Mouse (Mus musculus) liver, adult (tissue): ENCODE data around the gene Slc45a2.

Experiments
- GATA4 ChIP-seq: IDR thresholded peaks from 2 replicates; pipeline ENCODE4 v1.6.1; 2014; ENCODE audit warnings: mild to moderate bottlenecking, low read length; ENCODE audit not compliant: insufficient replicate concordance

The Slc45a2 gene

DNA sequence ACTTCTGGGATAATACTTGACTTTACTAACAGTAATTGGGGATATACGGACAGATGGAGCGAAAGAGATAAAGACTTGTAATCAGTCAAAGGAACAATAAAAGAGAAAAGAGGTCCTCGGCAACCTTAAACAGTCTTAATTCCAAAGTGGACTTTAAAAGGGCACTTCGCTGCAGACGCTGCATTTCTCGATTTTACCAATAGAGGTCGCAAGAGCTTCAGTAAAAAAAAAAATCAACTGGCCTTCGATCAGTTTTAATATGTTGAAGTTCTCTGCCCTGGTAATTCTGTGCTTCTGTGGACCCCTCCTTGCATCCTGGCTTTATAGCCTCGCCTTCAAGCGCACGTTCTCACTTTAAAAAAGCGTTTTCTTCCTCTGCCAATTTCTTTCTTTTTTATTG, 38.0 kb downstream of the Slc45a2 start:
- TF ChIP-seq GATA4 = no peak

DNA sequence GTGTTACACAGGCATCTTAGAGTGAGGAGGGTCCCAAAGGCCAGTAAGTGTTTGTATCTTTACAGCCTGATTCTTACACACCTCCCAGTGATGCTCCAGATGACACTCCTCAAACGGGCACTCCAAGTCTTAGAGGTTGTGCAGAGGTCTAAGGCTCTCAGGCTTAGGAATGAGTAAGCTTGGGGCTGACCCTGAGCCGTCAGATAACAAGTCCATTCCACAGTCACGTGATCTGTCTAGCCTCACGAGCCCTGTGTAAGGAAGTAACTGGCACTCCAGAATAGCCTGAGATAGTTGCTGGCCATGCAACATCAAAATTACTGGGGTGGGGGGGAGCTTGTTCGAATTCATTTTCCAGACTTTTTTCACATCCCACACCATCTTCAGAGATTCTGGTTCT, 39.5 kb downstream of the Slc45a2 start:
- TF ChIP-seq GATA4 = no peak

DNA sequence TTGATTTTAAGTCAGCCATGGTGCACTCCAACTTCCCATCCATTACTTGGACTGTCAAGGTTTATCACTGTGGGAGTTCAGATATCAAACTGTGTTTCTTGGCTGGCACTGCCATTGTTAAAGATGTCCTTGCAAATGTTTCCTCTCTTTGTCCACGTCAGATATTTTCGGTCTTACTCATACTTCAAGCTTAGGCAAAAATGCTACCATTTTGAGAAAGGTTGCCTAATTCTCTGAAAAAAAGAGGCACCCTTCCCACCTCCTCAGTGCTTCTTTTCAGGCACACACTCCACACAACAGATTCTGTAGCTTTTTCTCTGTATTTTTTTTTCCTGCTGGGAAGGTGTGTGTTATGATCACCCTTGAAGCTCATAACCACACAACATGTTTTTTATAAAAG, 40.7 kb downstream of the Slc45a2 start:
- no peak for TF ChIP-seq GATA4

DNA sequence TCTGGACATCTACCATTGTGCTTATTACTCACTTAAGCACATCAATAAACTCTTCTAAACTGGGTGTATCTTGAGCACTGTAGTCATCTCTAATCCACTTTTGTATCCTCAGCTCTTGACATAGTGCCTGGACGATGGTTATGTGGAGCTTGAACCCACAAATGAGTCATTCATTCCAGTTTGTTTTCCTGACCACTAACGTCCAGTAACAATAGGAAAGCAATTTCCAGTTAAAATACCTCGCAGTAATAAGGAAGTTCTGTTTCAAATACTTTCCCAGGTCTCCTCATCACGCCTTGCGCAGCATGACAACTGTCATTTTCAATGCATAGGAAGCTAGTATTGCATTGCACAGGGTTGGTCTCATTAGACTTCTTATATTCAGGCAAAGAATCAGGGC, 42.3 kb downstream of the Slc45a2 start:
- TF ChIP-seq GATA4 = no peak

DNA sequence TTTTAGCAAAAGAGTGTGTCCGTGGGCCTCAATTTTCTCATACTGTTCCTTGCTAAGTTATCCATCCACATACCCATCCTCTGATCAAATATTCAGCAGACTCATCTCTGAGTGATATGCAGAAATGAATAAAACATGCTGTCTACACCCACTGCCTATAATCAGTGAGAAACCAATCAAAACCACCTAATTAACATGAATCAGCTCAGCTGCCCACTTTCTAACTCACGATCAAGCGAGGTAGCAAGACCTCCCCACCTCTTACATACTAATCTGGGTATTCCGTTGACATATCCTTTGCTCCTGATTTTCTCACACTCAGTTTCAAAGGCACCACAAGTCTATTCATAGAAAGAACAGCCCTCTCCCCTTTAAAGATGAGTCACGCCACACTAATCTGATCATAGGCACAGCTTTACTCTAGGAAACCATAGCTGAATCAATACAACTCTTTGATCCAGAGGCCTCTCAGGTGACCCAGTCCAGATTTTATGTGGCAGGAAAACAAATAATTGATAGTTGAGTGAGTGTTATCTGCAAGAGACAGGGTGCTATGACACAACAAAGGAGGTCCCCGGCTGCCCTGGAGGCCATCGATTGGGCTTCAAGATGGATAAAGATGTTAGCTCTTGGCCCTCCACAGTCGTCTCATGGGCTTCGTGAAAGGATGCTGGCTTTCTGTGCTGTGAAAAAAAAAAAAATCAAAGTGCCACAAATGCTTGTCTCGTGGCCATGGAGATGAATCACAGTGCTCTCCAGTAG, 53.3 kb downstream of the Slc45a2 start:
- TF ChIP-seq GATA4 = no peak

DNA sequence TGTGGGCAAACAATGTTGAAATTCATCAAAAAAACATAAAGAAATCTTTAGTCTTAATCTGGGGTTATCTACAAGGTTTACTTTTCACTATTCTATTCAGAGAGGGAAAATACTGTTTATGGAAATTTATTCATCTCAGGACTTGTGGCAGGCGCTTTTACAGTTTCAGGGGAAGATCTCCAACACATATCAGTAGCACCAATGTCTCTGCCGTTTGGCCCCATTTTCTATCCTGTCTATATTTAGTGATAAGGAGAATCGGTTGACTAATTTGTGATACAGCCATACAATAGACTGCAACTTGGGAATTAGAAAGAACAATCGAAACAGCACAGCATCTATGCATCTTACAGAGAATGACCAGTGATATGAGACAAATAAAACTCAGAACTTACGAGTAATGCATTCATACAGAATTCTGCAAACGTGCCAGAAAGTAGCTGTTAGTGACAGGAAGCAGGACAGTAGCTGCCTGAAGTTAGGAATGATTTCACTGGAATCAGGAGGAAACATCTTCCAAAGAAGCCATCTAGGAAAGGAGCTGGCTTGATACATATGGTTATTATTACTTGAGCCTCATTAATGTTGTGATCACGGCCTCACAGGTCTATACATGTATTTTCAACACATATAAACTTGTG, 54.0 kb downstream of the Slc45a2 start:
- TF ChIP-seq GATA4 = no peak

DNA sequence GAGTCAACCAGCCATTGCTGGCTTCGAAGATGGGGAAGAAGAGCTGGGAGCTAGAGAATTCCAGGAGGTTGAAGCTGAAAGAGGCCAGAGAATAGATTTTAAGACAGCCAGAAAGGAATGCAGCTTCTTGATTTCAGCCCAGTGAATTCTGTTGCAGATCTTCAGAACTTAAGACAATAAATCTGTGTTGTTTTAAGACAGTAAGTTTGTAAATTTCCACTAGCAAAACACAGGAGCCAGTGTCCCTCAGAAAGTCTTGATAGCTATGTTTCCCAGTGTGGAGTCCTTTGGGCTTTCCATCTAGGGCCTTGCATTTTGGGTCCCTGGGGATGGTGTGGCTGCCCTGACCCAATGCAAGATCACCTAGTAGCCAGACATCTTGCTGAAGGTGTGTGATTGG, 62.4 kb downstream of the Slc45a2 start:
- no peak for TF ChIP-seq GATA4

DNA sequence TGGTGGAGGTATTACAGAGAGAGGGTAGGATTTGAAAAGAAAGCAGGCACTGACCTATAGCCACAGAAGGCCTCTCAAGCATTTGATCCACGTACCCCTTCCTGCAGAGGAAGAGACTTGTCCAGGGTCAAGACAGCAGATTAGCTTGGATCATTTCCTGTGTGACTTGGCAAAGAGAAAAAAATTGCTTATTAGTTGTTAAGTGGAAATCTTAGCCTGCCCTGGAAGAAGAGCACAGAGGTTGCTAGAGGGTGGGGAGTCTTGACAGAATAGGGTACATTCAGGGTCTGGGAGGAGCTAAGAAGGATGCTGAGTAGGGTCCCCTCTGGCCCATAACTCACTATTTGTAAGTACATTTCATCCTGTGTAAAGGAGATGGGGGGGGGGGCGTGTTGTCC, 63.6 kb downstream of the Slc45a2 start:
- peak; percentile 77 for TF ChIP-seq GATA4

DNA sequence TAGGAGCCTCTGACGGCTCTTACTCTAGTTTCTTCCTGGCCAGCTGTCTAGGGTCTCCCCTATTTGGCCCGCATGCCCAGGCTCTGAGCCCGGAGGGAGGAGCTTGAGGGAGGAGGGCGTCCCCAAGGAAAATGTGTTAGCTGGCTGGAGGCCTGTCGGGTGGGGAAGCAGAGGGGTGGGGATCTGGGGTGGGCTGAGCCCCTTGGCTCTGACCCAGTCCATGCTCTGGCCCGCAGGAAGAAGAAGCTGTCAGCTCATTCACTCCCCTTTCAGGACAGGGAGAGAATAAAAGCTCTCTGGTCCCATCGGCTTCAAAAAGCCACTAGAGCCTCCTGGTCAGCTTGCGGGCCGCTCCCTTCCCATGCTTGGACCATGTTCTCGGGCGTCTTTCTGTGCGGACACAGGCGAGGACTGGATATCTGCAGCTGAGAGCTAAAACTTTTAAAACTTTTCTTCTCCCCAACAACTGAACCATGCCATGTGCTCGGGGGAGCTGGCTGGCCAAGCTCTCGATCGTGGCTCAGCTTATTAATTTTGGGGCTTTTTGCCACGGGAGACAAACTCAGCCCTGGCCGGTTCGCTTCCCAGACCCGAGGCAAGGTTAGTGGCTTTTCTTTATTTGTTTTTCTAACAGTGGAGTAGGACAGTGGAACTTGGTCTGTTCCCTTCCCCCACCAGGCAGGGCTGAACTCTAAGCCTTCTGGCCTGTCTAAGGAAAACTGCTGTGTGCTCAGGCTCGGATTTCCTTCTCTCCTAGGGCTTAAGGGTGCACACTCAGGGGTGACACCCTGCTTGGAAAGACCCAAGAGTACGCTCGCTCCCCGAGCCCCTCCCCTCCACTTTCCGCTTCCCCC, 64.3 kb downstream of the Slc45a2 start, which contains the start of gene Adamts12:
Gene Adamts12 (plus strand): TSS at position 233 of the 854 bp plus-strand sequence.
- no peak for TF ChIP-seq GATA4

DNA sequence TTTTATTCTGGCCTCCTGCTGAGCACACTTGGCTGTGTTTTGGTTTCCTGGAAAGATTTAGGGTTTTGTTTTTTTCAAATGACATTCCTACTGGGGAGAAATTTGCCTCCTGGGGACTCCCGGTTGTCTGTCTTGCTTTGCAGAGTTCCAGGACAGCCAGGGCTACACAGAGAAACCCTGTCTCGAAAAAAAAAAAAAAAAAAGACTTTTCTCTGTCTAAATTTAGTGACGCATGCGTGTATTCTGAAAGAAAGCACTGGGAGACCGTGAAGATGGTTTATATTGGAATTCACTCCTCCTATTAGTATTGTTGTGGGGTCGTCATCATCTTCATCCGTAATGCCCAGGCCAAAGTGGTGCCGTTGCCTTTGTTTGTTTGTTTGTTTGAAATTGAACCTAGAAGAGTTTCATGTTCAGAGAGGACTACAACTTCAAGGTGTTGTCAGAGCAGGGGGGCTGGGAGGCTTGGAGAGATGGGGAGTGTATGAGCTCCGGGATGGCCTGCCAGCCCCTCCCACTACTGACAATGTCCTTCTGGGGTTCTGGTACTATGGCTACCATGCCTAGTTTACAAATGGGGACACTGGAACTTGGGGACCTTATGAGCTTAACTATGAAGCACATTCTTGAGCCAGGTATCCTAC, 65.1 kb downstream of the Slc45a2 start:
- no peak for TF ChIP-seq GATA4

DNA sequence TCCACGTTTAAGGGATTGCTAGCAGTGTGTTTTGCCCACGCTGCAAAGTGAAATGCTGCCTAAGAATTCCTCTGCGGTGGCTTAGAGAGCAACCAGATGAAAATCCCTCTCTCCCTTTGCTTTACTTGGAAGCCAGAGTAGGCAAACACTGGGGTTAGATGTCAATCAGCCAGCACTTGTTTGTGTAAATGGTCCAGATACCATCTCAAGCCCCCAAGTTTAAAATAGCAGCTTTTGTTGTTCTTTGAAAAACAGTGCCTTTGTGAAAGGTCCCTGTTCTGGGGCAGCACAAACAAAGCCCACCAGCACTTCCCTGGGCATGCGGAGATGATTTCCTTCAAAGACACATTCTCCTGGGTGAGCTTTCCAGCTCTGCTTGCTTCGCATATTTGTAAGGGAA, 65.8 kb downstream of the Slc45a2 start:
- TF ChIP-seq GATA4 = no peak

DNA sequence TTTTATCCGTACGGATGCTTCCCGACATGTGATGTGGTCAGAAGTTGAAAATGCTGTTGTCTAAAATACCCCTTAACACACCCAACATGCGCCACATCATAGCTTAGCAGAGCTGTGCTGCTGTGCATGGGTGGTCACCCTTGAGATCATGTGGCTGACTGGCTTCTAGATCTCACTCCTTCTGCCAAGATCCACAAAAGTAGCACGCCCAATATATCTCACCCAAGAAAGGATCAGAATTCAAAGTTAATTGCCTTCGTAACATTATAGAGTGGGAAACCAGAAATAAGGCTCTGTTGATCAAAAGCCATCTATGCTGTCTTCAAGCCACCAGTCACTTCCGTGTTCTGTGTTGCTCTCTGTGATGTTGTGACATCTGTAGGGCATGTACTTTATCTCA, 67.4 kb downstream of the Slc45a2 start:
- no peak for TF ChIP-seq GATA4

DNA sequence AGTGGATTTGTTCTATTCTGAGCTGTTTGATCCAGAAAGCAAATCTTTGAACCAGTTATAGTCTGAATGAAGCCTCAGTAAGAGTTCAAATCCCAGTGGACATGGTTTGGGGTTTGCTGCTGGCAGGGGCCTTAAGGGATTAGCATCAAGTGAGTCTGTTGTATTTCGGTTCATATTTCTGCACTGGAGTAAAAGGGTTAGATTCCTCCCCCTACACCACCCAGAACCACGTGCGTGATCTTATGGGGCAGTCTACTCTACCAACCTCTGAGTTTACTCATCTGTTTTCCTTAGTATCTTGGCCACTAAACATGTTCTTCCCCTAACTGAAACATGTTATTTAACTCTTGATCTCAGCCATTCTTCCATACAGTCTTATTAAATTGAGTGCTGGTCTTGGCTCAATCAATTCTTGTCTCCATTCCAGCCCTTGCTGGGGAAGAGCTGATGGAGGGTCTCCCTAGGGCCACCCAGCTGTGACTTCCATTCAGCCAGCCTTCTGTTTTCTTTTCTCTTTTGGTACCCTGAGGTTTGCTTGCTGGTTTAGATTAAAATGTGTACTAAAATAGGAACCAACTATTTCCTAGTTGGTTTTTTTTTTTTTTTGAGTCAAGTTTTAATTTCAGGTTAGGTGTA, 75.3 kb downstream of the Slc45a2 start:
- TF ChIP-seq GATA4 = no peak
